Mouse (Mus musculus) left cerebral cortex, adult 2 months (tissue): ENCODE data around the gene Stab1. TPM values are rescaled to one million over a fixed set of nuclear protein-coding genes. Genes with fewer than 3 reads are reported as not detected.

Source experiments
- DNase-seq, 2 experiments: peaks; one replicate each; pipeline ENCODE4 v3.0.0; 2021 to 2022; ENCODE audit warnings: low spot score in 2 of 2, mixed read lengths in 1 of 2; ENCODE audit errors: extremely low spot score in 1 of 2
- H3K27ac ChIP-seq: fragments of 200-600 bp; 2 replicates; pipeline ENCODE4 v1.8.1; 2022
- H3K4me3 ChIP-seq: fragments of 200-600 bp; 2 replicates; pipeline ENCODE4 v1.8.1; 2022
- CTCF ChIP-seq: fragments of 200-600 bp; IDR thresholded peaks from 2 replicates; pipeline ENCODE4 v1.8.1; 2022; ENCODE audit warnings: antibody characterized with exemption, mild to moderate bottlenecking, moderate library complexity
- intact Hi-C: fragments of 180-260 bp; cut with DNase I; formaldehyde crosslinking; loops from one replicate; pipeline ENCODE4 v1.15.1; 2025
- total RNA-seq, 2 experiments: library from RNA; stranded (reverse); gene quantifications; 2 replicates each; pipeline ENCODE4 v1.2.3; 2021

Stab1 gene
- total RNA-seq, 2 experiments from 2014 or later = 21.2 to 29.4 TPM

DNA sequence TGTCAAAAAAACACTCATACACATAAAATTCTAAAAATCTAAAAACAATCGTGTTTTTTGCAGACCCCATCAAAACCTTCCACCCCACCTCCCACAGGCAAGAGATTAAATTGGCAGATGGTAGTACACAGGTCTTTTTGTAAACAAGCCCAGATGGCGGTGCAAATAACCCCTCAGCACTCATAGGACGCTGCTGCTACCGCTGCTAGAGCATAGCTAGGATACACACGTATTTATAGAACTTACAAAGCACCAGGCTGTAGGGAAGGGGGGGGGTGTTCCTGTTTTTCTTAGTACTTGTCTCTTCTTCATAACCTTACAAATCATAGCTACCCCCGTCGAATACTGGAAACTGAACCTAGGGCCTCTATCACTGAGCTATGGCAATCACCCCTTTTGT, 25.4 kb upstream of the Stab1 start:
- intact Hi-C loops = no loop called here
- no peak overlapping the region for H3K27ac ChIP-seq

GRCm38 (mm10) chr14:31191936-31192335, 23.5 kb upstream of the Stab1 start:
- H3K27ac ChIP-seq = no peak overlapping the region
- intact Hi-C loops = no loop called here
- no peak overlapping the region for H3K4me3 ChIP-seq
- DNase-seq = no peak
- TF ChIP-seq CTCF = no peak

More for the DNA sequence above, 25.4 kb upstream of the Stab1 start:
- no peak for DNase-seq
- TF ChIP-seq CTCF = no peak
- H3K4me3 ChIP-seq = no peak overlapping the region

DNA sequence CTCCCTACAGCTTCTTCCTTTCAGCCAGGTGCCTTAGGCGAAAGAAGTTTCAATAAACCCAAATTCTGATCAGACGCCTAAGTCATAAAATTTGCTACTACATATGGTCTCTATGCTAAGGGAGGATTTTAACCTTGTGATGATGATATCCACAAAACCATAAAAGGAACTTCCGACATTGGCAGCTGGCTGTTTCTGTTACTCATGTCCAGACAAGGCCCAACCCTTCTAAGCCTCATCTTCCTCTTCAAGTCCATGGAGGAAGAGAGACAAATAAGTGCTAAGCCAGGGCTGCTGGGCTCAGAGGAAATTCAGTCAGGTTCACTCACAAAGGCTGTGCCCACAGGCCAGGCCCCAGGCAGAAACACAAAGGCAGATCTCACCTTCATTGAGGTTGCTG, 20.9 kb upstream of the Stab1 start:
- Histone ChIP-seq H3K27ac (no peak overlapping the region), H3K4me3 (no peak overlapping the region)
- intact Hi-C loops = no loop called here
- TF ChIP-seq CTCF = no peak
- no peak for DNase-seq

DNA sequence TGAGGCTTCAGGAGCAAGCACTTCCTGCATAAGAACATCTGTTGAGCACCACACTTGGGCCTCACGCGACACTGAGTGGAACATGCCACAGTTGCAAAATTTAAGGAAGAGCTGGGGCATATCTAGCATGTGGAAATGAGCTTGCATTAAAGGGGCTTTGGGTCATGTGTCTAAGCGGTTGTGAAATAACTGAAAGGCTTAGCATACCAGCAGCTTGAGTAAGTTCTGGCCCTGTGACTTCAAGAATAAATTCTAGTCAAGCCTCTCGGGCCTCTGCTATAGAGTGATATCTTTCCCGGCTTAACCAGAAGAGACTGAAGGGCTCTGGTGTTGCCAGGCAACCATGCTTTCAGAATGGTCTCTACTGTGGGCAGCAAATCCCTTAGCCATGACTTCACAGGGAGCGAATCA, 20.3 kb upstream of the Stab1 start:
- Histone ChIP-seq H3K27ac (no peak overlapping the region), H3K4me3 (no peak overlapping the region)
- no peak for DNase-seq
- no peak for TF ChIP-seq CTCF
- intact Hi-C loops = no loop called here

DNA sequence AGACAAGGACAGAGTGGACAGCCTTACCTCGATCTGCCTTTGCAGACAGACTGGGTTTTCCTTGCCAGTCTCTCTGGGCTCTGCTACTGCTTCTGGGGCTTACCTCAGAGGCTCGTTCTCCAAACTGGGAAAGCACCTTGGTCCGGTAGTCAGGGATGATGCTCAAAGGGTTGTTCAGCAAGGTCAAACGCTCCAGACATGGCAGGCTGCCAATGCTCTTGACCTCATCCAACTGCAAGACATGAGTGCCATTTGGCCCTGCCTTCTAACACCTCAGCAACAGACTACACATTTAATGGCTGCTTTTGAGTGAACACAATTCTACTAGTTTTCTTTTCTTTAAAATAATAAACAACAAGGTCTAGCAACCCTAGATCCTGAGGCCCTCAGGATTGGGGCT, 18.2 kb upstream of the Stab1 start:
- DNase-seq = no peak
- TF ChIP-seq CTCF = no peak
- intact Hi-C loops = no loop called here
- no peak overlapping the region for H3K4me3 ChIP-seq
- H3K27ac ChIP-seq = no peak overlapping the region

GRCm38 (mm10) chr14:31184195-31184594, 15.8 kb upstream of the Stab1 start:
- intact Hi-C loops = no loop called here
- Histone ChIP-seq H3K27ac (no peak overlapping the region), H3K4me3 (no peak overlapping the region)
- TF ChIP-seq CTCF = no peak
- DNase-seq = no peak

GRCm38 (mm10) chr14:31183541-31183940, 15.1 kb upstream of the Stab1 start:
- H3K4me3 ChIP-seq = no peak overlapping the region
- H3K27ac ChIP-seq = peak overlapping the region; percentile 55; the same call in 1 of the 2 replicates
- DNase-seq = no peak
- intact Hi-C loops = no loop called here
- no peak for TF ChIP-seq CTCF

DNA sequence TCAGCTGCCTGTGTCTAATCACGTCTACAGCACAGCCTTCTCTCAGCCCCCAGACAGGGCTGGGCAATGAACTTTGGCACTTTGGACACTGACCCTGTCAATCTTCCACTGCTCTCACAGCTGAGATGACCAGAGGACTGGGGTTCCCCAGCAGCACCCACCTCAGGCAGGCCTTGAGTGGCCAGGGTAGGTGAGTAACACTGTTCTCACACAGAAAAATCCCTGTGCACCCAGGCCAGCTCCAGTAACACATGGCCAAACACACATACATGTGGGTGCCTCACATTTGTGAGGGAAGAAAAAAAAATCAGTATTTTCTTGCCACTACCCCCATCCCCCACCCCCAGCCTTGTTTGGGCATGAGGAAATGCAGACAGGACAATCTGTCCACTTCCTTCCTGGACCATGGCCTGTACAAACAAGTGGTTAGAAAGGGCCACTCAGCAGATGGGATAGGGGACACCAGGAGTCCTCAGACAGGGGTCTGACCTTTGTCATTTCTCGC, 14.4 kb upstream of the Stab1 start:
- H3K4me3 ChIP-seq = no peak overlapping the region
- no peak for DNase-seq
- TF ChIP-seq CTCF = no peak
- no peak overlapping the region for H3K27ac ChIP-seq
- intact Hi-C loops = no loop called here

GRCm38 (mm10) chr14:31181512-31181911, 13.1 kb upstream of the Stab1 start:
- no peak for DNase-seq
- intact Hi-C loops = no loop called here
- Histone ChIP-seq H3K4me3 (no peak overlapping the region), H3K27ac (no peak overlapping the region; the same call in 1 of the 2 replicates)
- TF ChIP-seq CTCF = no peak

DNA sequence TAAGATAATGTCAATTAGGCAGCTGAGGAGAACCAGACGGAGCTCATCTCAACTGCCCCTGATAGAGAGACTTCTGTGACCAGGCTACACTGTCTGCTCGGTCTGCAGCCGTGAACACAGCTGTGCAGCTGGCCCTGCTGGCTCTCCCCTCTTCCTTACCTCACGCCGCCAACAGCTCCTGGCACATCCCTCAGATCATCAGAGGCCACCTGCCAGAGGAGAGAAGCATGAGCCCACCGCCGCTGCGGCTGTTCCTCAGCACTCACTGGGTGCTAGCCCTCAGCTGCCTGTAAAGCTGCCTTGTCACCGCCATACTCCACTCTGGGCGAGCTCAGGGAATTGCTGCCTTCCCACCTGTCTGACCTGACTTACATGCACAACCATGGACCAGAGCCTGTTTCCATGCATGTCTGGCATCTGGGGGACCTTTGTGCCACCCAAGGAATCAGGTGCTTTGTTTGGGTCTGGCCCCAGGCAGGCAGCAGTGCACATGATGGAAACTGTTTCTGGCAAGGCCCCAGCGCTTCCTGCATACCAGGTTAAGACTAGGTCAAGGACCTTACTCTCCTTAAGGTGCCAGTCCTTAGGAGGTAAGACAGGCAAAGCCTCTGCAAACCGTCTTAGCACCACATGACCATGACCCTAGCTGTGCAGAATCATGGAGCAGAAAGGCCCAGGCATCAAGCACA, 11.4 kb upstream of the Stab1 start:
- no peak overlapping the region for H3K27ac ChIP-seq

DNA sequence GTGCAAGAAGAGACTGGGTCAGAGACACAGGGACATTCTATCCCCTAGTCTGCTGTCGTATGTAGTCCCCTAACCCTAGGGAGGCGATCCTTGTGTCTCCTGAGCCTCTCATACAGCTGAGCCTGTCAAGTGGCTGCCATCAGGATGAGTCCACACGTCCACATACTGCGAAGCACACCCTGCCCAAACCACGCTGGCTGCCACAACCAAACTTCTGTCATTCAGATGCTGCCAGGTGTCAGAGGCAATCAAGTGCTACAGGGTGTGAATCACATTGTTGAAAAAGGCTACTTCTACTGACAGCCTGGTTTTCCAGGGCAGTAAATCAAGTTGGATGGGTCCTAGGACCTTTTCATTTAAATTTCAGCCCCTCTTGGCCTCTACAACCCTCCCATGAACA, 9.3 kb upstream of the Stab1 start:
- H3K4me3 ChIP-seq = no peak overlapping the region
- intact Hi-C loops = loop anchor here (2.0 kb wide), 1 partner anchor 21 kb away; no protein-coding TSS in a partner anchor
- TF ChIP-seq CTCF = no peak
- no peak for DNase-seq
- H3K27ac ChIP-seq = no peak overlapping the region

More for the DNA sequence above, 11.4 kb upstream of the Stab1 start:
- TF ChIP-seq CTCF = no peak
- DNase-seq = no peak
- intact Hi-C loops = loop anchor here (2.0 kb wide), 1 partner anchor 19 kb away; no protein-coding TSS in a partner anchor
- no peak overlapping the region for H3K4me3 ChIP-seq

- Histone ChIP-seq H3K4me3 (no peak overlapping the region), H3K27ac (no peak overlapping the region)
- DNase-seq = no peak
- TF ChIP-seq CTCF = no peak
- intact Hi-C loops = no loop called here
These were observed 8.8 kb upstream of the Stab1 start for GRCm38 (mm10) chr14:31177287-31177686.

DNA sequence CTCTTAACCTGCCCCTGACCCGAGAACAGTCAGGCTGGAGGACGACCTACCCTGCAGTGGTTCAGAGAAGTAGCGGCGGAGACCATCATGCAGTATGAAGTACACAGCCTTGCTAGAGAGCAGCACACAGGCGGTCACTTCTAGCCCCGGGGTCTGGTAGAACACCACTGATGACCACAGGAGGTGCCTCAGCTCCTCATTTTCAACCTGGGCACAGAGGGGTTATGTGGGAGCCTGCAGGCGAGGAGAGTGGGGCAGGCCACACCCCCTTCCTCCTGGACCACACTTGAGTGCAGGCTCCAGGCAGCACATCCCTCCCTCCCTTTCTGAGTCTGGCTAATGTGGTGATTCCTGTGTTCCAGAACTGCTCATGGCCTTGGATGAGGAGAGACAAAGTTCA, 5.1 kb upstream of the Stab1 start:
- Histone ChIP-seq H3K4me3 (no peak overlapping the region), H3K27ac (no peak overlapping the region)
- intact Hi-C loops = no loop called here
- TF ChIP-seq CTCF = no peak
- DNase-seq = no peak
